Mouse (Mus musculus): ENCODE measurements around the gene Ephb2. TPM values are rescaled to one million over a fixed set of nuclear protein-coding genes. Genes with fewer than 3 reads are reported as not detected.

Gene Ephb2
- polyA plus RNA-seq (2012; rRNA removed), result 60.0 and 61.0 TPM in 2 replicates

DNA sequence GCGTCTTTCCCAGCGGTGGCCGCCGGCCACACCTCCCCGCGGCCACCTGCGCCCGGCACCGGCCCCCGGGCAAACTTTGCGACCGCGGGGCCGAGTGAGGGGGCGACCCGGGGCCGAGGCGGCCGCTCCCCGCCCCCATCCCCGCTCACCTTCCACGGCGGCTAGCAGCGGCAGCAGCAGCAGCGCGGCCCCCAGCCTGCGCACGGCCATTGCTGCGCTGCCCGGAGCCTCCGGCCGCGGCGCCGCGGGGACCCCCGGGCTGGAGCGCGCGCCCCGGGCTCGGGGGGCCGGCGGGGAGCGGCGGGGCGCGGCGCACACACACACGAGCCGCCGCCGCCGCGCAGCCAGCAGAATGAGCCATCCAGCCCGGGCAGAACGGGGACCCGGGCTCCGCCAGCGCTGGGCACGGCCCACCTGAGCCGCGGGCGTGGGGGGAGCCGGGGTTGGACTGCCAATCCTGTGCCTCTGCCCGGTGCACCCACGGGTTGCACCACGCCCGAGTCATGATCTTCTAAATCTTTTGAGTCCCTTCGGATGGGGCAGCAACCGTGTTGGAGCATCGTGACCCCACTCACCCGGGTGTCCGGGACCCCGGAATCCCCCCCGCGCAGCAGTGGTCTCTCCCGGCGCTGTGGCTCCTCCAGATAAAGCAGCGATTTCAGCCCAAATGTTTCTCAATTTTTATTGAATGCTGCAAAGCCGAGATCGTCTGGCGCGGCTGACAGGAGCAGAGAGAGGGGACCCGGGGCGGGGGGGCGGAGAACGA lies at the start of gene Ephb2:
TSS of gene Ephb2 (minus strand) at position 368 of the 766 bp plus-strand sequence.

DNA sequence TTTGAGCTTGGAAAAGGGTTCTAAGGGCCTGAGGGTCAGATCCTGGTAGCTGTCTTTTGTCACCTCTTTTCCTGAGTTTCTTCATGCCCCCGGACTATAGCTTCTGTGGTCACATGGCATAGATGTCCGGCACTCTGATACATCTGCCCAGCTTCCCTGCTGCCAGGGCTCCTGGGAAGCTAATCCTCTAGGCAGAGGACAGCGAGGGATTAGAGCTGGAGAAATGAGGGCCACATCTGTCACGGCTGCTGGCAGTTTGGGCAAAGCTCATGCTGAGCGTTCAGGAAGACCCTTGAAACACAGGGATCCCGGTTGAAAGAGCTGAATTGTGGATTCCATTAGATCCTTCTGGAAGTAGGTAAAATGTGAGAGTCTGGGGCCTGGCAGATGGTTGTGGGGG lies 213.4 kb downstream of the Ephb2 start, which contains the start of gene Lactbl1:
TSS of gene Lactbl1 (plus strand) at position 234 of the 400 bp plus-strand sequence.

GRCm38 (mm10) chr4:136610387-136610856 lies 225.4 kb downstream of the Ephb2 start, which contains the start of gene Tex46:
TSS of gene Tex46 (plus strand) at chr4:136610437.

GRCm38 (mm10) chr4:136602568-136602967 lies 233.2 kb downstream of the Ephb2 start, which contains the start of gene Kdm1a:
TSS of gene Kdm1a (minus strand) at chr4:136602723.

Other genes with a start within 250 kb of the Ephb2 start
- 169 and 172 TPM in 2 replicates for gene Kdm1a, start 233.3 kb downstream of the Ephb2 start, polyA plus RNA-seq (2012; rRNA removed)
- not detected in 2 replicates for gene Tex46, start 225.6 kb downstream of the Ephb2 start, polyA plus RNA-seq (2012; rRNA removed)
- gene Lactbl1, start 213.4 kb downstream of the Ephb2 start, polyA plus RNA-seq (2012; rRNA removed), result 0.11 and 0.12 TPM in 2 replicates
- gene C1qb, start 50.2 kb upstream of the Ephb2 start, polyA plus RNA-seq (2012; rRNA removed), result 30.8 TPM in 2 replicates
- 20.6 and 24.0 TPM in 2 replicates for gene C1qc, start 57.1 kb upstream of the Ephb2 start, polyA plus RNA-seq (2012; rRNA removed)
- gene C1qa, start 62.8 kb upstream of the Ephb2 start, polyA plus RNA-seq (2012; rRNA removed), result 18.5 and 18.9 TPM in 2 replicates
- 33.6 and 34.9 TPM in 2 replicates for gene Epha8, start 120.8 kb upstream of the Ephb2 start, polyA plus RNA-seq (2012; rRNA removed)
- gene Zbtb40, start 212.8 kb upstream of the Ephb2 start, polyA plus RNA-seq (2012; rRNA removed), result 5.5 and 6.8 TPM in 2 replicates

Measured in central nervous system, embryonic 18 days (tissue).